Mouse (Mus musculus) large intestine, adult 2 months (tissue): Measurements from ENCODE around the gene Slc25a20. TPM values are rescaled to one million over a fixed set of nuclear protein-coding genes. Genes with fewer than 3 reads are reported as not detected.
"Not testable (repeated sequence)": the region's sequence is repeated elsewhere in the genome, so short reads cannot be mapped to it uniquely, and the experiment has no call there.

Experiments
- DNase-seq: peaks from one replicate; pipeline ENCODE4 v3.0.0-alpha.2; 2012; ENCODE audit warnings: low read depth, low spot score
- WGBS: fragments of 180-500 bp; shearing (Covaris S2); methylation state at CpG from one replicate; pipeline ENCODE4 v1.1.7; 2018; 5-methylcytosine and 5-hydroxymethylcytosine counted together
- polyA plus RNA-seq: library from polyadenylated mRNA; depleted of rRNA; stranded (reverse); fragments of >200 nt; gene quantifications from 2 replicates; pipeline ENCODE4 v1.2.3, GENCODE M21; 2012; rRNA removed

Slc25a20 gene
- 32.4 and 37.7 TPM in 2 replicates for polyA plus RNA-seq

DNA sequence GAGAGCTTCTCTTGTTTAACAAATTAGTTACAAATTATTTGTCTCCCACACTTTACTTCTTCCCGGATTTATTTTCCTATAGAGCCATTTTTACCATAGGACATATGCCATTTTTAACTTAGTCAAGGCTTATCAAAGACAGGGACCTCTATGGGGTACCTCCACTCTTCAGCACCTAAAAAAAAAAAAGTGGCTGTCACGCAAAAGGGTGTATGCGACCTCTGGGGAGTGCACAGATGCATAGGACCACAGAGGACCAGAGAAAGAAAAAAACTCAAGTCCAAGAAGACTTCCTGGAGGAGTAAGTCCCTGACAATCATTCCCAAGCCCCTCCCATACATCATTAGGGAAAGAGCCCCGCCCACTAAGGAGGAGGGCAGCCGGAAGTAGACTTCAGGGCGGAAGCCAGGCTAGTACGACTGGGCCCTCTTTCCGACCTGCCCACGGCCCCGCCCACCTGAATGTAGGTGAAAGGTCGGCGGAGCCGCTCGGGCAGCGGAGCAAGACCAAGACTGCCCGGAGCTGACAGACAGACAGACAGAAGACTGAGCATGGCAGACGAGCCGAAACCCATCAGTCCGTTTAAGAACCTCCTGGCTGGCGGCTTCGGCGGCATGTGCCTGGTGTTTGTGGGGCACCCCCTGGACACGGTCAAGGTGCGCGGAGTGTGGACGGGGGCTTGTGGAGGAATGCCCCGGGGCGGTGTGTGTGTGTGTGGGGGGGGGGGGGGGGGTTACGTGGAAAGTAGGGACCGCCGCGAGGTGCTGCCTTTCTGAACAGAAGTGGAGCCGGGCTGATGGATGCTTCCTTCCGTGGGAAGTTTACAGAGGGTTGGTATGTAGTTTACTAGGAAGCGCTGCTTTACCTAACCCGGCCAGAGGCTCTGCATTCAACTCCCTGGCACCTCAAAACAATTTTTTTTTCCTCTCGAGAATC is at the start of gene Slc25a20:
Slc25a20 (plus strand) TSS at position 412 of the 936 bp plus-strand sequence.
- WGBS, result 3% methylated on average over 36 of the region's 37 CpGs
- peak; percentile 92 for DNase-seq

DNA sequence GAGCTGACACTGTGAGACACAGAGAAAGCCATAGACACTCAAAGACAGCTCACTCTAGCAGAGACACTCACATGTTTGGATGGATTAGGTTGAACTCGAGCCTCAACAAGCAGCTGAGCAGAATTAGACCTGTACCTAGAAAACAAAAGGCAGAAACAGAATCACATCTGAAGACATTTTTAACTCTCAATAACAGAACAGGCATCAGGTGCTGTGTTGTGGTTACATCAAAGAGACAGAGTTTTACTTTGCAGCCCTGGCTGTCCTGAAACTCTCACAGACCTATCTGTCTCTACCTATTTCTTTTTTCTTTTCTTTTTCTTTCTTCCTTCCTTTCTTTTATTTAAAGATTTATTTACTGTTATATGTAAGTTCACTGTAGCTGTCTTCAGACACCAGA is 44.6 kb upstream of the Slc25a20 start:
- no peak for DNase-seq
- 86% methylated on average over 1 of the region's 1 CpGs for WGBS

DNA sequence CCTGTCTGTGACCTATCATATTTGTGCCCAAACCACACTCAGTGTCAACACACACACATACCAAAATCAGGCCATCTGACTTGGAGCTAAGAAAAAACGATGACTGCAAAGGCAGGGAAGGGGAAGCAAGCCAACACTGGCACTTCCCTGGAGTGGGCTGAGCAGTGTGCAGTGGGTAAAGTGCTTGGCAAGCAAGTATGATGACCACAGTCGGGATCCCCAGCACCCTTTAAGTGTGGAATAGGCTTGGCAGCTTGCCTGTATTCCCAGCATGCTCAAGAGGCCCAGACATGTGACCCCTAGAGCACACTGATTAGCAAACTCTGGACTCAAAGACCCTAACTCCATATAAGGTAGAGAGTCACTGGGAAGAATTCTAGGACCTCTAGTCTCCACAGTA is 35.4 kb upstream of the Slc25a20 start:
- 49% methylated on average over 2 of the region's 2 CpGs for WGBS
- DNase-seq, result no peak

DNA sequence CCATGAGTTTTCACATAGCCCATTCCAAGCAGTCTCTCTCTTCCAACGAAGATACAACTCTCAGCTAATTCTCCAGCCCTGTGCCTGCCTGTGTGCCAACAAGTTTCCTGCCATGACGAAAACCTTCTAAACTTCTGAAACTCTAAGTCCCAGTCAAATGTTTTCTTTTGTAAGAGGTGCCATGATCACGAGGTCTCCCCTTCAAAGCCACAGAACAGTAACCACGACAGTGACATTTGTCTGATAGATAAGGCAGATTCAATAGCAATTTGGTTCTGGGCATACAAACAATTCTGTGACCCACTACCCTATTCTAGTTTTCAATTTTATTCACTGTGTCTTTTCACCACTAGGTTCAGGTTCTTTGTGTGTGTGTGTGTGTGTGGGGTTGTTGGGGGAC is 33.7 kb upstream of the Slc25a20 start:
- DNase-seq, result no peak
- WGBS, result 75% methylated on average over 4 of the region's 4 CpGs

DNA sequence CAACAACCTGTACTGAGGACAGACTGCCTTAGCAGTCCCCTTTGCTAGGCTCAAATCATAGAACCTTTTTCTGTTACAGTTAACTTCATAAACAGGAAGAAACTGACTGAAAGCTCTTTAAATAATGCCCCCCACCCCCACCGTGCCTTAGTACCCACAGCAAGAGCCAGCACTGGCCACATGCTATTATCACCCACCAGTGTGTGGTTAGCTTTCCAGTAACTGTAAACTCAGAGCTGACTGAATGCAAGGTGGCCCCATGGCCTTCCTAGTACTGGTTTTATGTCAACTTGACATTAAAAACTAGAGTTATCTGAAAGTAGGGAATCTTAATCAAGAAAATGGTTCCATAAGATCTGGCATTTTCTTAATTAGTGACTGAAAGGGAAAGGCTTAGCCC is 31.2 kb upstream of the Slc25a20 start:
- no peak for DNase-seq
- WGBS, result 63% methylated on average over 1 of the region's 1 CpGs

DNA sequence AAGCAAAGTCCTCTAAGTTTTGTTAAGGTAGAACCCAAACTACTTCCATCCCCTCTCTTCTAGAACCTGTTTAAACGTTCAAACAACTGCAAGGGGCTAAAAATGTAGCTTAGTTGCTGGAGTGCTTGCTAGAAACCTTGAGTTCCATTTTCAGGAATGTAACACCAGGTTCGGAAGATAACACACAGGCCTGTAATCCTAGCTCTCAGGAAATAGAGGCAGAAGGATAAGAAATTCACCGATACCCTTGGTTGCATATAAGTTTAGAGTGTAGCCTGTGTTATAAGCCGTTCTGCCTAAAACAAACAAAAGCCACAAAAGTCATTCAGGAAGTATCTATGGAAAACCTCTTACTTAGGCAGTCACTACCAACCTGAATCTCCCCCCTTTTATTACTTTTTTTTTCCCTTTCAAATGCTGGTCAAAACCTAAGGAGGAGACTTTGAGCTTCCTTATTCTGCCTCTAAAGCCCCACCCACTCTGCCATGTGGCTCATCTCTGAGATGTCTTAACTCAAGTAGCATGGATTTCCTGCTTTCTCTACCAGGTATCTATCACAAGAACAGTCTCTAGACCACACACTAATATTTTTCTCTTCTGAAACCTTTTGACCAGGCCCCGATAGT is 30.1 kb upstream of the Slc25a20 start:
- WGBS, result 59% methylated on average over 5 of the region's 5 CpGs
- no peak for DNase-seq

DNA sequence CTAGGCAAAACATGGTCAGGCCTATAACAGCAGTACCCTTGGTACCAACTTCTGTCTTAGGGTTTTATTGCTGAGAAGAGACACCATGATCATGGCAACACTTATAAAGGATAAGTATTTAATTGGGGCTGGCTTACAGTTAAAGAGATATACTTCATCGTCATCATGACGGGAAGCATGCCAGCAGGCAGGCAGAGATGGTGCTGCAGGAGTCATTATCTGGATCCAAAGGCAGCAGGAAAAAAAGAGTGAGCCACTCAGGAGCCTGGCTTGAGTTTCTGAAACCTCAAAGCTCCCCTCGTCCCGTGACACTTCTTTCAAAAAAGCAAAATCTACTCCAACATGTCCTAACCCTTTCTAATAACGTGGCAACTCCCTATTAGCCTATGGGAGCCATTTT is 29.5 kb upstream of the Slc25a20 start:
- 69% methylated on average over 5 of the region's 5 CpGs for WGBS
- no peak for DNase-seq

DNA sequence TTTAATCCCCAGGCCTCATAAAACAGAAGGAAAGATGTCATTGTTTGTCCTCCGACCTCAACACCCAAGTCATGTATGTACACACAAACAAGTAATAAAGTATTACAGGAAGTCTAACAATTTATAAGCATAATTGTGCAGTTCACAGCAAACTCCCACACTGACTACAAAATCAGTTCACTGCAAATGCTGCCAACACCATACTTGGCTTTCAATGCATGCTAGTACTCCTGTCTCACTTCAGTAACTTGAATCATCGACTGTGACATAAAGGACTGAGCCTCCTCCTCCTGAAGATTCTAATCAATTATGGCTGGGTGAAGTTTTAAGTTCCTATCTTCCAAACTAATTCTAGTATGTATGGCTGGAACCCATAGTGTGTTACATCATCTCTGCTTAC is 28.0 kb upstream of the Slc25a20 start:
- DNase-seq, result no peak
- 37% methylated on average over 2 of the region's 2 CpGs for WGBS

DNA sequence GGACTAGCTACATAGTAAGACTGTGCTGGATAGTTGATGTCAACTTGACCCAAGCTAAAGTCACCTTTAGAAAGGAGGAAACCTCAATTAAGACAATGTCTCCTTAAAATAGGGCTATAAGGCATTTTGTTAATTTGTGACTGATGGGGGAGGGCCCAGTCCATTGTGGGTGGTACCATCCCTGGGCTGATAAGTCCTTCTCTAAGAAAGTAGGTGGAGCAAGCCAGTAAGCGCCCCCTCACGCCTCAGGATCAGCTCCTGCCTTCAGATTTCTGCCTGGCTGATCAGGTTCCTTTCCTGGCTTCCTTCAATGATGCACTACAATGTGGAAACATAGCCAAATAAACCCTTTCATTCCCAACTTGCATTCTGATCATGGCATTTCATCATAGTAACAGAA is 26.5 kb upstream of the Slc25a20 start:
- no peak for DNase-seq
- 69% methylated on average over 2 of the region's 2 CpGs for WGBS

DNA sequence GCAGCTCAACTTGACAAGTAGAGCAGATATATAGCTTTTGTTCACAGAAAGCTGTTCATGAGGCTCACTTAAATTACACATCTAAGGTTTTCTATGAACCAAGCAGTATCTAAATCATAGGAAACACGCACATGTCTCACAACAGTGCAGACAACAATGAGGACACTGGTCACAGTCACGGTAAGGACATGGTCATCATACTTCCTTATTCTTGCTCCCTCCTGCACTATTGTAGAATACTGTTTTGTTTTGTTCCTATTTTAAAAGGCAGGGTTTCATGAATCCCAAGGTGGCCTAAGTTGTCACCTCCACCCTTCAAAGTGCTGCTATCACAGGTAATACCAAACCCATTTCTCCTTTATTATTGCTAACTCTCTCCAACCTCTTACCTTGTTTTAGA is 22.1 kb upstream of the Slc25a20 start:
- DNase-seq, result no peak
- 84% methylated on average over 2 of the region's 2 CpGs for WGBS

DNA sequence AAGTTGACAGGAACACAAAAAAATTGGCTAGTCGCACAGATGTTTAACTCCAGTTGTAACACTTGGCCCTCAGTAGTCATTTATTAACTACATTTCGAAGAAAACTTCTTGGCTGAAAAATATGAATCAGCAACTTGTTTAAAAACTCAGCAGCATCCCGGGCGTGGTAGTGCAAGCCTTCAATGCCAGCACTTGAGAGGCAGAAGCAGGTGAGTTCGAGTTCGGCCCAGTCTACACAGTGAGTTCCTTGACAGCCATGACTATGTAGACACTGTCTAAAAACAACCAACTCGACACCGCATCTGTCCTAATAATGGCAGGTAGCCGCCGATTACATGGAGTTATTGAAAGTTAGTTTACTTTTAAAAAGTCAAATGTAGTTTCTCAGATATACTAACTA is 13.7 kb upstream of the Slc25a20 start:
- 8% methylated on average over 10 of the region's 10 CpGs for WGBS
- DNase-seq, result no peak

DNA sequence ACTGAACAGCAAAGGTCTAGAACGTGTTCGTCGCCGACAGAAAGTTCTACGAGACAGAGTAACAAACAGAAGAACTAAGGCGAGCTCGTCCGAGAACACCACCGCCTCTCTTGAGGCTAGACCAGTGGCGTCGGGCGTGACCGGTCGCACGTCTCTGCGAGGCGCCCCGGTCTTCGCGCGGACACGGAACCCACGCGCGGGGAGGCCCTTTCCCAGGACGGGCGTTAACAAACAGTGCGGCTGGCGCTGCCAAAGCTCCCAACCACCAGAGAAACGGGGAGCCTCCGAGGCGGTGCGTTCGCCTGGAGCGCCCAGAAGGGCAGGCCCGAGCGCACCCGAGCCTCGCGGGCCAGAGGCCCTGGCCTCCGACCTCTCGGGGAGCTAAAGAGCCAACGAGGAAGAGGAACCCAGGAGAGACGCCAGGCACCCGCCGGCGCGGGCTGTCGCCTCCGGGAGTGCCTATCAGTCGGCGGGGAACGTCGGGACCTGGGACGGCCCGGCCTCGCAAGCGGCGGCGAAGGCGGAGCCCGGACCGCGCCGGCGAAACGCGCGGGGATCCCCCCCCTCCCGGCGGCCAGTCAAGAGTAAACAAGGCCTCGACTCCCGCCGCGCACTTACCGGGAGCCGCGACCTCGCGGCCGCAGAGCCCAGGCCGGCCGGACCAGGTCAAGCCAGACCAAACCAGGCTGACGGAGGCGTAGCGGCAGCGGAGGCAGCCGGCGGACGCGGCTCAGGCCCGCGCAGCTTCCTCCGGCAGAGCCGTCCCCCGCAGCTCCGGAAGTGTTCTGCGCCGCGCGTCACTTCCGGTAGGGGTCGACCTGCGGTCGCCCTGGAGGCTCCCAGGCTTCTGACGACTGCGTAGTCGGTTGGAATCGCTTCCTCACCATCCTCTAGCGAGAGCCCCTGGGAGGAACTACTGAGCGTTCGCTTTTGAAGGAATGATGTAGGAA is 13.0 kb upstream of the Slc25a20 start, which contains the start of gene Arih2:
Arih2 (minus strand) TSS at position 776 of the 950 bp plus-strand sequence.
- peak; percentile 77 for DNase-seq
- under 1% methylated on average over 112 of the region's 112 CpGs for WGBS

DNA sequence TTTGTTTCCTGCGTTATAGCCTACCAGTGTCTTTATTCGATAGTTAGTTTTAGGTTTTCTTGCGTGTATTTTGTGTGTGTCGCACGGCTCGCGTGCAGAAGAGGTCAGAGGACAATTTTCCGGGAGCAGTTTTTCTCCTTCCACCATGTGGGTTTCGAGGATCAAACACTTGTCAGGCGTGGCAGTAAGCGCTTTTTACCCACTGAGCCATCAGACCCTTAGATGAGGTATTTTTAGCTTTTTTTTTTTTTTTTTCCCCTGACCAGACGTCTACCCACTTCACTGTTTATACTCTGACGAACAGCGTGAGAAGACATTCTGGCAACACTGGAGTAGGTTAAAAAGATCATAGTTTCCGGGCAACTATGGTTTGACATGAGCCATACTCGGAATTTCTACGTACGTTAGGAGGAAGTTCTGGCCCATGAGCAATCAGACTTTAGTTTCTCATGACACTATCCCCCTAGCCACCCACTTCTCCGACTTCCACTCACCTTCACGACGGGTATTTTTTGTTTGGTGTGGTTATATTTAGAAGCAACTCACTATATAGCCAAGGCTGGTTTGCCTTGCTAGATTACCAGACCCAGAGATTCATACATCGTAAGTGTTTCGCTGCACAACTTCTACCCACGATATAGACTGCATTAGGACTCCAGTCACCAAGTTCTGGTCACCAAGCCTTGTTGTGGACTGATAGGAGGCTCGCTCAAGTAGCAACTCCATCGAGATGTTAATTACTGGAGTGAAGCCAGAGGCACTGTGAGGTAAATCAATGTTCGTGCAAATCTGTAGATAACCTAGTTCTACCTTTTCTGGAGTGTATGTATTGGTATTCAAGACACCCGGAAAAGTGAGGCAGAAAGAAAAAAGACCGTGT is 12.1 kb upstream of the Slc25a20 start:
- no peak for DNase-seq
- 13% methylated on average over 29 of the region's 29 CpGs for WGBS

DNA sequence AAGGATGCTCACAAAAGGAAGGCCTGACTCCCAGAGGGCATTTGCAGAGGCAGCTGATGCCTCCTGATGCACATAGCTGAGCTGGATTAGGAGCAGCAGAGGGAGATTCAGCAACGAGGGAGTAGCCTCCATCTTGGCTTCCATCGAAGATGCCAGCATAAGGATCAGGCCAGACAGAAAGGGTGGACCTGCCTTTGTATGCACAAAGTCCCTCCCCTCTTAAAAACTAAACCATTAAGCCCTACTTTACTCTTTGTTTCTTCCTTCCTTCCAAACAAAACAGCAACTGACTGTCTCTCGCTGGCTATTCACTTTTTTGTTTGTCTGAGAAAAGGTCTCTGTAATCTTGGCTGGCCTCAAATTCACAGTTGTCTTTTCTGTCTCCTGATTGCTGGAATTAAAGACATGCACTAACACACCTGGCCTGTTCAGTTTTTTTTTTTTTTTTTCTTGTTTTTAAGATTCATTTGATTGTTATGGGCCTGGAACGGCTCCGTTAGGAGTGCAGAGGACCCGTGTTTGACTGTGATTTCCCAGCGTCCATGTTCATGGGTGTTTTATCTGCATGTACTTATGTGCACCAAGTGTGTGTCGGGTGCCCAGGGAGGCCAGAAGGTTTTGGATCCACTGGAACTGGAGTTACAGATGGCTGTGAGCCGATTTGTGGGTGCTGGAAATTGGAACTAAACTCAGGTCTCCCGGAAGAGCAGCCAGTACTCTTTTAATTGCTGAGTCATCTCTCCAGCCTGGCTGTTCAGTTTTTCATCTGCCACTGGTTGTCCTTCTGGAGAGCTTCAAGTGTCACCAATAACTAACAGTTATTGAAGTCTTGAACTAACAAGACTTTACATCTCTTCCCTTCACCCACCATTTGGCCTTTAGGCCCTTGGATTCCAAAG is 7.1 kb upstream of the Slc25a20 start:
- no peak for DNase-seq
- WGBS, result 45% methylated on average over 10 of the region's 10 CpGs

DNA sequence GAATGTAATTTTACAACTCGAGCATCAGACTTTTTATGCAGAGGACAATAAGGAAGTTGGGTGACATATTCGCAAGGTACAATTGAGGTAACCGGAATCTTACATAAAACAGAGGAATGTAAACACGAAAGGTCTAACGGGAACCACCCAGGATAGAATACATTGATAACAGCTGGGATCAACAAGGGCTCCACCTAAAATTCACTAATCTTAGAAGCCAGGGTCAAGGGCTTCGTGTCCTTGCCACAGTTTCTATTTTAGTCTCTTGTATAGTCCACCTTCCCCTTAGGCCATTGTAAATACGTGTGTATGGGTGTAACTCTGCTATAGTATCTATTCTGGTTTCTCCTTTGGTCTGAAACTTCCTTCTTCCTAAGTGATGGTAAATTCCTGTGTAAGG is 6.0 kb upstream of the Slc25a20 start:
- WGBS, result 41% methylated on average over 7 of the region's 7 CpGs
- DNase-seq, result not testable (repeated sequence)

DNA sequence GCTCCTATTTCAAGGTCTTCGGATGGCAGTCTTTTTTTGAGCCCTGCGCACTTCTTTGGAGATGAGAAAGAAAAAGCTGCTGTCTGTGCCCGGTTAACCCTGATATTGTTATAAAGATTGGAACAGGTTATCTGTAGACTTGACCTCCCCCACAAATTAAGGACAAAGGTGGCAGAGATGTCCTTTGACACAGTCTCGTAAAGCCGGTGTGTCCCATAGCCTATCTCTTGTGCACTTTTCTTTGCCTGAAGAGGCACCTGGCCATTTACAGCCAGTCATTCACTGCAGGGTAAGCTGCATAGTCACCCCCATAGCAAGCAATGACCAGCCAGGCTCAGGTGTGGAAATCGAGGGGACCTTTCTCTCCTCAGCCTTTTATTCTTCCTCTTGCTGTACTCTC is 772 bp downstream of the Slc25a20 start:
- DNase-seq, result no peak
- WGBS, result 20% methylated on average over 6 of the region's 6 CpGs

DNA sequence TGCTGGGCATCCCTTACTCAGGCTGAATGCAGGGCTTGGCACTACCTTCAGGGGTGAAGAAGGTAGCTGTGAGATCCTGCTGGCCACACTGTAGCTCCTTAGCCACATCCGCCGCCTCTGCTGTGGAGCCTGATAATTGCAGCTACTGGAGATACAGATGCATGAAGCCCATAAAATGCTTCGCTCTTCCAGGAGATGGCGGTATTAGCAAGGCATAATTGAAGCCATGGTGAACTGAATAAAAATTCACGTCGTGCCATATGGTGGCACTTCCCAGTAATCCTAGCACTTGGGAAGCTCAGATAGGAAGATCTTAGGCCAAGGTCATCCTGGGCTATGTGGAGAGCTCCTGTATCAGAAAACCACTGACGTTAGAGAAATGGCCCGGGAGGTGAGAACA is 8.0 kb downstream of the Slc25a20 start:
- WGBS, result 66% methylated on average over 8 of the region's 8 CpGs
- DNase-seq, result no peak

DNA sequence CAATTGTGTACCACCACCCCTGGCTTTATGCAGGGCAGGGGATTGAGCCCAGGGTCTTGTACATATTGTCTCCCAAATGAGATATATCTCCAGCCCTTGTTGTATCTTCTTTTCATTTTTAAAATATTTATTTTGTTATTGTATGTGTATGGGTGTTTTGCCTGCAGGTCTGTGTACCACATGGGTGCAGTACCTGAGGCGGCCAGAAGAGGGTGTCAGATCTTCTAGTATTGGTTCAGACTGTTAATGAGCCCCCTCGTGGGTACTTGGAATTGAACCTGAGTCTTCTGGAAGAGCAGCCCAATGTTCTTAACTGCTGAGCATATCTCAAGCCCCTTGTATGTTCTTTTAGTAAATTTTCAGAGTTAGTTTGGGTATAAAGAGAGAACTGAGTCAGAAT is 11.3 kb downstream of the Slc25a20 start:
- 59% methylated on average over 2 of the region's 2 CpGs for WGBS
- no peak for DNase-seq
